Comparison of ENCODE assay signal across 17 mouse cellular contexts in genomic region chr6:65563887-65564656, GRCm38 (mm10). TPM values are rescaled to one million over a fixed set of nuclear protein-coding genes. Genes with fewer than 3 reads are reported as not detected.
DNase-seq lines count a peak whose midpoint lies in the region.
"Had no signal": no experiment of that assay in that cellular context is flagged by ENCODE, and none has a peak within 500 bp of the region (broad histone marks: within the 10 kb centered on the region; RNA-seq: fewer than 3 reads in every experiment).

No protein-coding gene starts in this region.

- peak; percentile 27 for DNase-seq in layer of hippocampus, adult 9-11 months
- no peak for DNase-seq in layer of hippocampus, postnatal 14 days (ENCODE audit: low spot score in 2 of 2)
- peak; percentile 40 for DNase-seq in T-cell, adult 2 months (ENCODE audit: low spot score)
- peak; percentile 47 to 49 for DNase-seq in left cerebral cortex, adult 18-20 months (ENCODE audit: low spot score in 2 of 2)
- DNase-seq in right cerebral cortex, postnatal 36 days (ENCODE audit: low spot score in 2 of 2), result peak; percentile 54 to 73
- DNase-seq in heart, postnatal 10 days, result no peak
- no peak for DNase-seq in heart, postnatal 4 days
- no peak for DNase-seq in lung, adult 18-20 months
- DNase-seq: adrenal gland, postnatal 14 days; B cell, adult 2 months; cerebellum, adult 9-10 months; heart, postnatal 36 days; liver, postnatal 0 days; lung, postnatal 4 days; thymus, adult 2 months had no signal

- intact Hi-C loops in heart, postnatal 10 days (cut with DNase I), result no loop called here

RNA-seq across cellular contexts. Expression of gene Tnip3, which starts 39.0 kb away (rescaled TPM):
- not detected for total RNA-seq in layer of hippocampus, postnatal 14 days (2021)
- under 1 TPM in 1 of 2 experiments, not detected in 1; 0.21 TPM for total RNA-seq in left cerebral cortex, adult 18-20 months (2021)
- total RNA-seq in heart, postnatal 10 days (2021), result 1 to 10 TPM; 1.0 TPM
- 1 to 10 TPM; 1.4 to 1.8 TPM for total RNA-seq in heart, postnatal 4 days (2021)
- total RNA-seq: gastrocnemius, adult 8-10 months; MEL had no signal

Comparison
In these comparisons a context has a peak if more than half of its experiments do, and no peak if none do; other contexts are left out.
1. DNase-seq: peak in layer of hippocampus, adult 9-11 months (single experiment), T-cell, adult 2 months (single experiment), left cerebral cortex, adult 18-20 months (2 of 2) and right cerebral cortex, postnatal 36 days (2 of 2); none in layer of hippocampus, postnatal 14 days (0 of 2), heart, postnatal 10 days (0 of 2), heart, postnatal 4 days (single experiment) and lung, adult 18-20 months (0 of 2).